Mouse (Mus musculus) bone marrow macrophage, adult 2 months (primary cell): ENCODE measurements around the gene Ell.

Experiments
- CTCF ChIP-seq: IDR thresholded peaks from 2 replicates; pipeline ENCODE4 v1.5.1; 2012; ENCODE audit warnings: low read depth, mild to moderate bottlenecking, low read length, moderate library complexity
- POLR2A ChIP-seq: IDR thresholded peaks from 2 replicates; pipeline ENCODE4 v1.6.1; 2012; ENCODE audit warnings: mild to moderate bottlenecking, low read depth, low read length, borderline replicate concordance

GRCm38 (mm10) chr8:70614469-70614868, 75.2 kb downstream of the Ell start:
- no peak for TF ChIP-seq CTCF
- TF ChIP-seq POLR2A, result no peak
